Mouse (Mus musculus): ENCODE measurements around the gene Zc3h12b. TPM values are rescaled to one million over a fixed set of nuclear protein-coding genes. Genes with fewer than 3 reads are reported as not detected.

Zc3h12b gene
- 0.75 TPM for polyA plus RNA-seq (2015; fragmentation: Illumina TruSeq; extraction: RNeasy Lipid Tissue Mini Kit (QIAGEN cat#74804); ENCODE audit: insufficient read depth, low replicate concordance)

GRCm38 (mm10) chrX:95711227-95712111 is at the start of gene Zc3h12b:
Gene Zc3h12b, plus strand, starts transcription at chrX:95711678.

GRCm38 (mm10) chrX:95956497-95957293 is 245.2 kb downstream of the Zc3h12b start, which contains the start of gene Las1l:
Gene Las1l, minus strand, starts transcription at chrX:95956962.

Other genes starting within 250 kb of the Zc3h12b start
- not detected for gene Asb12, start 153.7 kb upstream of the Zc3h12b start, polyA plus RNA-seq (2015; fragmentation: Illumina TruSeq; extraction: RNeasy Lipid Tissue Mini Kit (QIAGEN cat#74804); ENCODE audit: insufficient read depth, low replicate concordance)
- gene Pfn5, start 153.6 kb upstream of the Zc3h12b start, polyA plus RNA-seq (2015; fragmentation: Illumina TruSeq; extraction: RNeasy Lipid Tissue Mini Kit (QIAGEN cat#74804); ENCODE audit: insufficient read depth, low replicate concordance) = not detected
- gene Zc4h2, start 53.2 kb upstream of the Zc3h12b start, polyA plus RNA-seq (2015; fragmentation: Illumina TruSeq; extraction: RNeasy Lipid Tissue Mini Kit (QIAGEN cat#74804); ENCODE audit: insufficient read depth, low replicate concordance) = 8.2 TPM
- 67.5 TPM for gene Las1l, start 245.3 kb downstream of the Zc3h12b start, polyA plus RNA-seq (2015; fragmentation: Illumina TruSeq; extraction: RNeasy Lipid Tissue Mini Kit (QIAGEN cat#74804); ENCODE audit: insufficient read depth, low replicate concordance)